20 mouse cellular contexts compared by ENCODE assay signal in the genomic region with DNA sequence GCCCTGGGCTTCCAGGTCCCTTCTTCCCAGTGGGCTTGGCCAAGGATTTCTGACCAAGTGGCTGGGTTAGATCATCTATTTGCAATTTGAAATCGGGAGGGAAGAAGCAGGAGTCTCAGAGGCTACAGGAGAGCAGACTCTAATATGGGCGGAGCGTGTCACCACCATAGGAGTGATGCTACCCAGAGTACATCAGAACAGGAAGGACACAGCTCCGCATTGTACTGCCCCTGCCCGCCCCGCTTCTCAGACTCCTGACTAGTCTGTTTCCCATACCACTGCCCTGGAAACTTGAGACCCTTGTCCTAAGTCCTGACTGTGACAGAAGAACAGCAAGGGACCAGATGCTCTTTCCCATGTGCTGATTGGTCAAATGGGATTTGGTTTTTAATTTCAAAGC. TPM values are rescaled to one million over a fixed set of nuclear protein-coding genes. Genes with fewer than 3 reads are reported as not detected.
DNase-seq lines count a peak whose midpoint lies in the region; ATAC-seq and TF ChIP-seq lines count a peak whose summit lies in the region.
"Had no signal": no experiment of that assay in that cellular context is flagged by ENCODE, and none has a peak within 500 bp of the region (broad histone marks: within the 10 kb centered on the region; RNA-seq: fewer than 3 reads in every experiment).

No protein-coding gene starts in this region.

- ATAC-seq in heart, embryonic 11.5 days (replicated peaks; ENCODE audit: insufficient number of reproducible peaks, low FRiP score, low TSS enrichment), result peak; percentile 72
- 0 out of 2 replicates have a peak, but pooled peaks have one; percentile 30 for ATAC-seq in intestine, embryonic 14.5 days (replicated peaks; ENCODE audit: low FRiP score, low TSS enrichment, low read depth)
- no peak for ATAC-seq in intestine, embryonic 15.5 days
- ATAC-seq: lung, postnatal 0 days had no signal

- intact Hi-C loops in heart, postnatal 36 days (cut with DNase I), result no loop called here

- no peaks in the 10 kb centered on the region for H3K9me3 ChIP-seq in heart, embryonic 11.5 days (replicated peaks; ENCODE audit: control insufficient read depth, low read length)
- no peaks in the 10 kb centered on the region for H3K9me3 ChIP-seq in intestine, embryonic 14.5 days (ENCODE audit: control insufficient read depth, low read length)
- no peaks in the 10 kb centered on the region for H3K9me3 ChIP-seq in intestine, embryonic 15.5 days
- H3K9me3 ChIP-seq: limb, embryonic 13.5 days had no signal

- H3K36me3 ChIP-seq in heart, embryonic 11.5 days (ENCODE audit: control insufficient read depth, insufficient read depth, low read length), result no peaks in the 10 kb centered on the region
- H3K36me3 ChIP-seq in intestine, embryonic 14.5 days (ENCODE audit: control insufficient read depth, insufficient read depth, low read length), result no peaks in the 10 kb centered on the region
- no peaks in the 10 kb centered on the region for H3K36me3 ChIP-seq in intestine, embryonic 15.5 days
- H3K36me3 ChIP-seq: limb, embryonic 13.5 days had no signal

- no peak for DNase-seq in heart, postnatal 36 days
- DNase-seq in intestine, embryonic 14.5 days (ENCODE audit: low spot score), result no peak
- peak; percentile 74 for DNase-seq in MN1 (ENCODE audit: low spot score)
- peak; percentile 46 for DNase-seq in embryo, embryonic 9.5 days (ENCODE audit: extremely low spot score)
- no peak for DNase-seq in frontal cortex, postnatal 14 days (ENCODE audit: low spot score in 2 of 2)
- DNase-seq in lung, adult 2 months, result no peak
- DNase-seq: adrenal gland, postnatal 36 days; cerebellum, adult 9-10 months; kidney, adult 18-20 months; kidney, postnatal 10 days; thymus, postnatal 25 days had no signal

- peaks cover 13% of the 10 kb centered on the region for H3K27me3 ChIP-seq in heart, embryonic 11.5 days (ENCODE audit: control insufficient read depth, insufficient read depth, low read length)
- peaks cover 17% of the 10 kb centered on the region for H3K27me3 ChIP-seq in intestine, embryonic 14.5 days (replicated peaks; ENCODE audit: control insufficient read depth, insufficient read depth, low read length)
- H3K27me3 ChIP-seq in intestine, embryonic 15.5 days (replicated peaks), result peaks cover 11% of the 10 kb centered on the region; the same call in 1 of the 2 replicates

- H3K27ac ChIP-seq in heart, embryonic 11.5 days (ENCODE audit: low read depth, low read length), result peak overlapping the region; percentile 36; the same call in 1 of the 2 replicates
- no peak overlapping the region for H3K27ac ChIP-seq in intestine, embryonic 14.5 days (ENCODE audit: low read depth)
- no peak overlapping the region for H3K27ac ChIP-seq in intestine, embryonic 15.5 days
- H3K27ac ChIP-seq: layer of hippocampus, adult 2 months; limb, embryonic 13.5 days; liver, embryonic 14.5 days had no signal

- H3K9ac ChIP-seq in heart, embryonic 11.5 days (ENCODE audit: low read depth, low read length), result no peak overlapping the region
- H3K9ac ChIP-seq in intestine, embryonic 14.5 days (ENCODE audit: low read length), result no peak overlapping the region
- H3K9ac ChIP-seq in intestine, embryonic 15.5 days, result no peak overlapping the region
- H3K9ac ChIP-seq: limb, embryonic 13.5 days; liver, embryonic 14.5 days had no signal

- no peak for TF ChIP-seq POLR2A in lung, adult 2 months (IDR thresholded peaks at IDR 0.05; ENCODE audit: borderline replicate concordance, extremely low read depth, low read depth, low read length)

- H3K4me2 ChIP-seq in heart, embryonic 11.5 days, result peak overlapping the region; percentile 30
- H3K4me2 ChIP-seq in intestine, embryonic 14.5 days (ENCODE audit: low read length), result no peak overlapping the region
- H3K4me2 ChIP-seq in intestine, embryonic 15.5 days (replicated peaks), result no peak overlapping the region
- H3K4me2 ChIP-seq: limb, embryonic 13.5 days had no signal

- WGBS in heart, embryonic 11.5 days (ENCODE audit: insufficient replicate concordance), result 20% methylated on average over 6 of the region's 6 CpGs
- 34% methylated on average over 6 of the region's 6 CpGs for WGBS in intestine, embryonic 14.5 days
- 40% methylated on average over 6 of the region's 6 CpGs for WGBS in intestine, embryonic 15.5 days
- WGBS in lung, adult 2 months, result 73% methylated on average over 6 of the region's 6 CpGs

- H3K4me1 ChIP-seq in heart, embryonic 11.5 days (ENCODE audit: control insufficient read depth, insufficient read depth, low read length), result peaks cover 42% of the 10 kb centered on the region
- peaks cover 27% of the 10 kb centered on the region for H3K4me1 ChIP-seq in intestine, embryonic 14.5 days (replicated peaks; ENCODE audit: control insufficient read depth, insufficient read depth, low read length)
- H3K4me1 ChIP-seq in intestine, embryonic 15.5 days (replicated peaks), result peaks cover 30% of the 10 kb centered on the region
- 0 out of 2 replicates have a peak, but pooled peaks cover 2% of the 10 kb centered on the region for H3K4me1 ChIP-seq in lung, adult 2 months (ENCODE audit: control insufficient read depth, insufficient read depth, low read length)

- TF ChIP-seq CTCF in lung, adult 2 months (IDR thresholded peaks at IDR 0.05; ENCODE audit: insufficient read depth, low read length), result no peak

- H3K4me3 ChIP-seq in heart, embryonic 11.5 days (ENCODE audit: low read depth, low read length), result no peak overlapping the region
- H3K4me3 ChIP-seq in intestine, embryonic 14.5 days (ENCODE audit: low read depth, low read length), result no peak overlapping the region
- no peak overlapping the region for H3K4me3 ChIP-seq in intestine, embryonic 15.5 days (replicated peaks)
- no peak overlapping the region for H3K4me3 ChIP-seq in lung, adult 2 months (replicated peaks; ENCODE audit: extremely low read depth, low read depth, low read length)
- H3K4me3 ChIP-seq: erythroblast, embryonic 14.5 days; layer of hippocampus, adult 2 months; limb, embryonic 13.5 days had no signal

RNA-seq across cellular contexts. Expression of a gene that starts 16.6 kb away (rescaled TPM):
- polyA plus RNA-seq in heart, embryonic 11.5 days (2014; fragmentation: Nextera tagmentation; extraction: Ambion mirVana), result 6.3 and 6.8 TPM in 2 replicates
- under 1 TPM in 1 of 2 experiments, not detected in 1; 0.08 TPM for total RNA-seq in heart, postnatal 36 days (2021)
- 2.7 and 2.9 TPM in 2 replicates for polyA plus RNA-seq in intestine, embryonic 14.5 days (2014; fragmentation: Nextera tagmentation; extraction: Ambion mirVana)
- 0.99 and 1.4 TPM in 2 replicates for polyA plus RNA-seq in intestine, embryonic 15.5 days (2015; fragmentation: Nextera tagmentation; extraction: Ambion mirVana)
- 0.11 and 0.13 TPM in 2 replicates for polyA plus RNA-seq in lung, adult 2 months (2012; rRNA removed)
- total RNA-seq: megakaryocyte progenitor cell, adult 5-6 weeks had no signal
- polyA plus RNA-seq: C2C12; erythroblast, embryonic 14.5 days had no signal

RNA-seq across cellular contexts. Expression of a gene that starts 37.5 kb away (rescaled TPM):
- polyA plus RNA-seq in heart, embryonic 11.5 days (2014; fragmentation: Nextera tagmentation; extraction: Ambion mirVana), result 4.6 and 5.0 TPM in 2 replicates
- 1 to 10 TPM; 3.8 to 4.1 TPM for total RNA-seq in heart, postnatal 36 days (2021)
- 8.1 and 9.1 TPM in 2 replicates for polyA plus RNA-seq in intestine, embryonic 14.5 days (2014; fragmentation: Nextera tagmentation; extraction: Ambion mirVana)
- polyA plus RNA-seq in intestine, embryonic 15.5 days (2015; fragmentation: Nextera tagmentation; extraction: Ambion mirVana), result 9.4 and 9.7 TPM in 2 replicates
- polyA plus RNA-seq in lung, adult 2 months (2012; rRNA removed), result 8.4 and 9.3 TPM in 2 replicates

RNA-seq across cellular contexts. Expression of a gene that starts 56.3 kb away (rescaled TPM):
- 11.4 and 11.8 TPM in 2 replicates for polyA plus RNA-seq in heart, embryonic 11.5 days (2014; fragmentation: Nextera tagmentation; extraction: Ambion mirVana)
- 10 to 100 TPM in 1 of 2 experiments, 1 to 10 TPM in 1; 9.8 to 10.7 TPM for total RNA-seq in heart, postnatal 36 days (2021)
- polyA plus RNA-seq in intestine, embryonic 14.5 days (2014; fragmentation: Nextera tagmentation; extraction: Ambion mirVana), result 39.6 and 42.2 TPM in 2 replicates
- 21.1 and 22.7 TPM in 2 replicates for polyA plus RNA-seq in intestine, embryonic 15.5 days (2015; fragmentation: Nextera tagmentation; extraction: Ambion mirVana)
- polyA plus RNA-seq in lung, adult 2 months (2012; rRNA removed), result 1.9 and 3.7 TPM in 2 replicates
- polyA plus RNA-seq: erythroblast, embryonic 14.5 days had no signal

Comparison
In these comparisons a context has a peak if more than half of its experiments do, and no peak if none do; other contexts are left out.
1. DNase-seq: peak in MN1 (single experiment) and embryo, embryonic 9.5 days (single experiment); none in heart, postnatal 36 days (0 of 2), intestine, embryonic 14.5 days (single experiment), frontal cortex, postnatal 14 days (0 of 2) and lung, adult 2 months (single experiment).